Mouse (Mus musculus) heart, postnatal 0 days (tissue): Measurements from ENCODE around the gene Gm49711. TPM values are rescaled to one million over a fixed set of nuclear protein-coding genes. Genes with fewer than 3 reads are reported as not detected.

Experiments
- ATAC-seq: fragments of 200-750 bp; cut with Nextera tagmentation; 2 replicates; pipeline ENCODE4 v1.8.0; 2017; ENCODE audit warnings: low read depth, moderate number of reproducible peaks, moderate library complexity; ENCODE audit not compliant: insufficient read depth
- DNase-seq: peaks from one replicate; pipeline ENCODE4 v3.0.0-alpha.2; 2016; ENCODE audit warnings: low spot score
- H3K27ac ChIP-seq: fragments of 300-500 bp; sonication (generic); 2 replicates; pipeline ENCODE4 v1.5.1; 2014; ENCODE audit warnings: low read depth, mild to moderate bottlenecking
- H3K27me3 ChIP-seq: fragments of 300-500 bp; sonication (generic); 2 replicates; pipeline ENCODE4 v1.6.1; 2014; ENCODE audit warnings: low read length, mixed read lengths; ENCODE audit not compliant: control insufficient read depth, insufficient read depth
- H3K36me3 ChIP-seq: fragments of 300-500 bp; sonication (generic); replicated peaks from 2 replicates; pipeline ENCODE4 v1.6.1; 2014; ENCODE audit warnings: low read length, mixed read lengths; ENCODE audit not compliant: control insufficient read depth, insufficient read depth
- H3K4me1 ChIP-seq: fragments of 300-500 bp; sonication (generic); 2 replicates; pipeline ENCODE4 v1.6.1; 2014; ENCODE audit warnings: antibody characterized with exemption; ENCODE audit not compliant: control insufficient read depth, insufficient read depth
- H3K4me2 ChIP-seq: fragments of 300-500 bp; sonication (generic); 2 replicates; pipeline ENCODE4 v1.6.1; 2014; ENCODE audit warnings: low read depth, mild to moderate bottlenecking, low read length, moderate library complexity
- H3K4me3 ChIP-seq: fragments of 300-500 bp; sonication (generic); 2 replicates; pipeline ENCODE4 v1.5.1; 2014; ENCODE audit warnings: low read depth, low read length
- H3K9ac ChIP-seq: fragments of 300-500 bp; sonication (generic); replicated peaks from 2 replicates; pipeline ENCODE4 v1.6.1; 2014; ENCODE audit warnings: low read depth, low read length, mixed read lengths
- H3K9me3 ChIP-seq: fragments of 300-500 bp; sonication (generic); replicated peaks from 2 replicates; pipeline ENCODE4 v1.6.1; 2016; ENCODE audit warnings: low read length; ENCODE audit not compliant: control insufficient read depth
- CTCF ChIP-seq: IDR thresholded peaks from 2 replicates; pipeline ENCODE4 v1.5.1; 2016; ENCODE audit warnings: antibody characterized with exemption, control low read depth, low read depth
- EP300 ChIP-seq: IDR thresholded peaks from 2 replicates; pipeline ENCODE4 v1.6.1; 2016; ENCODE audit warnings: antibody characterized with exemption, low read depth
- WGBS: fragments of 180-500 bp; shearing (Covaris S2); extraction: QIAGEN DNeasy Blood & Tissue Kit; methylation state at CpG from one replicate; pipeline ENCODE4 v1.1.7; 2014; 5-methylcytosine and 5-hydroxymethylcytosine counted together
- polyA plus RNA-seq: library from polyadenylated mRNA; unstranded; fragments of >200 nt; fragmentation: Nextera tagmentation; extraction: Ambion mirVana; gene quantifications from 2 replicates; pipeline ENCODE4 v1.2.1, GENCODE M21; 2015
- total RNA-seq: library from RNA; depleted of rRNA; stranded (reverse); fragments of >200 nt; gene quantifications from 2 replicates; pipeline ENCODE4 v1.2.3, GENCODE M21; 2014; ENCODE audit warnings: low replicate concordance

The Gm49711 gene
- total and polyA plus RNA-seq, 2 experiments from 2014 or later = 0.20 TPM; not detected in 1

DNA sequence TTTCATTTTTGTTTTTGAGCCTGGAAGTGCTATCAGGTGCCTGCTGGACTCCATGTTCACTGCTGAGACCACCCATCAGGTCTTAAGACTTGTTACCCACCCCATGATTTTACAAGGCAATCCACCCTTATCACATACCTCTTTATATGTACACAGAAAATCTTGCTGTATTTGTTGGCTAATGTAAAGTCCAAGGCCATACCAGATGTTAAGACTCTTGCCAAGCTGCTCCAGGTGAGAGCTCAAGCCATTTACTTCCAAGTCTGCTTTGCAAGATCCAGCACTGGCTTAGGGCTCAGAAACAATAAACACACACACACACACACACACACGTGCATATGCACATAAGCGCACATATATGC is 90.2 kb downstream of the Gm49711 start:
- DNase-seq (no peak), ATAC-seq (no peak)
- no peak overlapping the region for H3K4me3 ChIP-seq
- 80% methylated on average over 2 of the region's 2 CpGs for WGBS
- H3K27ac ChIP-seq = no peak overlapping the region
- no peaks in the 10 kb centered on the region for H3K36me3 ChIP-seq
- no peak overlapping the region for H3K4me2 ChIP-seq
- TF ChIP-seq CTCF (no peak), EP300 (no peak)
- H3K9ac ChIP-seq = no peak overlapping the region
- H3K9me3 ChIP-seq = no peaks in the 10 kb centered on the region
- no peaks in the 10 kb centered on the region for H3K4me1 ChIP-seq
- no peaks in the 10 kb centered on the region for H3K27me3 ChIP-seq

DNA sequence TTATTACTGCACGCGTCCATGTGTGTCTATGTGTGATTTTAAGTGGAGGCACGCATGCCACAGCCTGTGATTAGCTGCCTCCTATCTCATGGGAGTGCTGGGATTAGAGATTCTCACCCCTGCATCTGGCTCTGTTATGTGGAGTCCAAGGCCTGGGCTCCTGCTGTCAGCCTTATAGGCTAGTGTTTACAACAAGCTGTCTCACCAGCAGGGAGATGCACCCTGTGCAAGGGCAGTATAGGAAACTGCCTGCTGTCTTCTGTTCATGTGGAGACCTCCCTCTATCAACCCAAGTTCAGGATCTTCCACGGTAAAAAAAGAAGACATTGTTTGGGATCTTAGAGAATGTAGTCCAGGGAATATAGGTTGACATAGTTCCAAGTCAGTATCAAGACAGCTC is 92.9 kb downstream of the Gm49711 start:
- Histone ChIP-seq H3K27ac (no peak overlapping the region), H3K4me3 (no peak overlapping the region), H3K4me1 (no peaks in the 10 kb centered on the region), H3K9me3 (no peaks in the 10 kb centered on the region), H3K4me2 (no peak overlapping the region), H3K36me3 (no peaks in the 10 kb centered on the region), H3K27me3 (no peaks in the 10 kb centered on the region), H3K9ac (no peak overlapping the region)
- ATAC-seq (no peak), DNase-seq (no peak)
- WGBS = 48% methylated on average over 4 of the region's 4 CpGs
- no peak for TF ChIP-seq CTCF
- TF ChIP-seq EP300 = no peak

DNA sequence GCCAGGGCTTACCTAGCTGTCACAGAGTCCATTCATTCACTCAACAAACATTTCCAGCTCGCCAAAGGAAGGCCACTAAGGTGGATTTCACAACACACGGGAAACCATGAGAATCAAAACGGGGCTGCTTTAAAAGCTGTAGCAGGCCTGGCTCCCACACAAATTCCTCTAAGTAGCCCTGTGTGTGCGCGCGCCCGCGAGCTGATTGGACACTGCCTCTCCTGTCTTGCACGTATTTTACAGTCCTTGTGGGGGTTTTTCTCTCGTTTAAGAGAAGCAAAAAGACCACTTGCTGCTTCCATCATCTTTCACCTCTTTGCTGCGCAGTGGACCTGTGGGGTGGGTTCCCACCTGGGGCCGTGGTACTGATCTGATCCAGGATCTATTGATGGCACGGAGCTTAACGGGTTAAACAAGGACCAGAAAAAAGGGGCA is 99.9 kb downstream of the Gm49711 start:
- Histone ChIP-seq H3K4me1 (0 out of 2 replicates have a peak, but pooled peaks cover 2% of the 10 kb centered on the region), H3K27ac (peak overlapping the region; percentile 74), H3K27me3 (no peaks in the 10 kb centered on the region), H3K36me3 (no peaks in the 10 kb centered on the region), H3K9ac (peak overlapping the region; percentile 43), H3K9me3 (no peaks in the 10 kb centered on the region), H3K4me2 (peak overlapping the region; percentile 85), H3K4me3 (peak overlapping the region; percentile 47)
- TF ChIP-seq CTCF = no peak
- no peak for TF ChIP-seq EP300
- WGBS = 5% methylated on average over 14 of the region's 14 CpGs
- ATAC-seq (peak; percentile 74), DNase-seq (peak; percentile 62)

DNA sequence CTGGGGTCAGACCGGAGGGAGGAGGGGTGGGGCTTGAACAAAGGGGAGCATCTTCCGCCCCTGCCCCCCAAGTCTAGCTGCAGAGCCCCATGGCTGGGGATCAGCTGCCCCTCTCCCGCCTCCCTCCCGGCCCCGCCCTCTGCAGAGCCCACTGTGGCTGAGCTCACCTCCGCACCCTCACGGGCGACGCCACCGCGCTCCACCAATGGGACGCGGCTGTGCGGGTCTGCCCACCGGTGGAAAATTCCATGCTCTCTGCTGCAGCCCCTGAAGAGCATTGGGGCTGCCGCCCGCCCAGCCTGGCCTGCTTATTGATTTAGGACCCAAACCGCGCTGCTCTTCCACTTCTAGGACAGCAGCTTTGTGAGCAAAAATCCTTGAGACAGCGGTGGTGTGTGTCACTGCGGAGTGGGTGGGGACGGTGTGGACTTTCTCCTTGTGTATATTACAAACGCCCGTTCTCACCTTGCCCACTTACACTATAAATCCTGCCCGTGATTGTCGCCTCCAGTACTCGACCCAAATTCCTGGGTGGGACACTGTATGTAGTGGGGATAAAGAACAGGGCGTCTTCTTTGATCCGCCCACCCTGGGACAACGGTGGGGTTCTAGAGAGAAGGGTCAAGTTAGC is 100.5 kb downstream of the Gm49711 start:
- DNase-seq (peak; percentile 72), ATAC-seq (peak; percentile 97)
- Histone ChIP-seq H3K9me3 (no peaks in the 10 kb centered on the region), H3K36me3 (no peaks in the 10 kb centered on the region), H3K4me1 (0 out of 2 replicates have a peak, but pooled peaks cover 2% of the 10 kb centered on the region), H3K27me3 (no peaks in the 10 kb centered on the region), H3K27ac (peak overlapping the region; percentile 74), H3K4me2 (peak overlapping the region; percentile 85), H3K9ac (peak overlapping the region; percentile 43), H3K4me3 (peak overlapping the region; percentile 47)
- WGBS = 4% methylated on average over 29 of the region's 30 CpGs
- TF ChIP-seq CTCF = no peak
- TF ChIP-seq EP300 = no peak

DNA sequence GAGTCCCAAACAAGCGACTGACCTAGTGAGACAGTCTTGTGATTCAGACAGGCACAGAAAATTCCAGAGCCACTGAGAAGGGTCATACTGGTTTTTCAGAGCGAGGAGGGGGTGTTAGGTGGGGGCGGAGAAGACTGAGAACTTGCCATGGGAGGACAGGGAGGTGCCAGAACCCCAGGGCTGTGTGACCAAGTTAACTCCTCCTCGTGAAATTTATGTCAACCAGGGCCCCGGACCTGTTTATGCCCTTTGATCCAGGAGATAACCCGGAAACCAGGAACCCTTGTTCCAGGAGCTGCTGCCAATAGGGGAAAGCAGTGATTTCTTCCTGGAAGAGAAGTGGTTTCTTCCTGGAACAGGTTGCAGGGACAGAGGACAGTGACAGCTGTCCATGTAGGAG is 101.0 kb downstream of the Gm49711 start:
- TF ChIP-seq CTCF (no peak), EP300 (no peak)
- H3K27ac ChIP-seq = peak overlapping the region; percentile 74
- 0 out of 2 replicates have a peak, but pooled peaks cover 2% of the 10 kb centered on the region for H3K4me1 ChIP-seq
- H3K4me2 ChIP-seq = peak overlapping the region; percentile 85
- DNase-seq = no peak
- H3K36me3 ChIP-seq = no peaks in the 10 kb centered on the region
- WGBS = 28% methylated on average over 6 of the region's 6 CpGs
- H3K9ac ChIP-seq = peak overlapping the region; percentile 43
- H3K27me3 ChIP-seq = no peaks in the 10 kb centered on the region
- no peak for ATAC-seq
- peak overlapping the region; percentile 47 for H3K4me3 ChIP-seq
- no peaks in the 10 kb centered on the region for H3K9me3 ChIP-seq

DNA sequence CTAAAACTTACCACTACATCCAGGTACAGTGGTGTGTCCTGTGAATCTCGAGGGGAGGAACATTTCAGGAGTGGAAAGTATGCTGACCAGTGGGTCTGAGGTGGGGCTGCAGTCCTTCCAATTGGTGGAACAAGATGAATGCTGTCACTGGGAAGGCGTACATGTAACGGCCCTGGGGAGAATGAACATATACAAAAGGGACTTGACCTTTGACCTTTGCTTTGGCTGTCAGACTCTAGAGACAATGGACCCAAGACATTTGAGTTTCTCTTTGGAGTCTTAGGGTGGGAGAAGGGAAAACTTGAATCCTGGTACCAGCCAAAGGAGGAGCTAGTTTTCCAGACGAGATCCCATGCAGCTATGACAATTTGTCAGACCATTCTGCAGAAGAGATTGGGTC is 104.2 kb downstream of the Gm49711 start:
- H3K4me1 ChIP-seq = 0 out of 2 replicates have a peak, but pooled peaks cover 2% of the 10 kb centered on the region
- no peak overlapping the region for H3K4me3 ChIP-seq
- H3K9me3 ChIP-seq = no peaks in the 10 kb centered on the region
- H3K27ac ChIP-seq = no peak overlapping the region
- H3K9ac ChIP-seq = no peak overlapping the region
- no peak for ATAC-seq
- H3K4me2 ChIP-seq = no peak overlapping the region
- H3K27me3 ChIP-seq = no peaks in the 10 kb centered on the region
- H3K36me3 ChIP-seq = no peaks in the 10 kb centered on the region
- 78% methylated on average over 4 of the region's 4 CpGs for WGBS
- no peak for DNase-seq
- no peak for TF ChIP-seq CTCF
- TF ChIP-seq EP300 = no peak
